Mouse (Mus musculus): ENCODE results near the gene Cdc25b. TPM values are rescaled to one million over a fixed set of nuclear protein-coding genes. Genes with fewer than 3 reads are reported as not detected.

Cdc25b gene
- polyA plus RNA-seq, 2 experiments = 166 to 184 TPM

DNA sequence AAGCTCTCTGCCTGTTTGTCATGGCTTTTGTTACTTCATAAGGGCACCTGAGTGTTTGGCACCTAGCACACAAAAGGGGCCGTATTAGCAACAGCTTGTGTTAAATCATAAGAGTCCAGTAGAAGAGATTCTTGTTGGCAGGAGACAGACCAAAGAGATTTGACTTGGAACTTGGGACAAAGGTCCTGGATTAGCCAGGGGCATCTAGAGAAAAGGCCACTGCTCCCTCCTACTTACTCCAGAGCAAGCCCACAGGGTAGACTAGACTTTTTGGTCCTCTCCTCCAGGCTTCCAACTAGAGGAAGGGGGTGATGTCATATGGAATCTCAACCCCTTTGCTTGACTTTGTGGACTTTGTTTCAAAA lies 10.8 kb upstream of the Cdc25b start:
- Histone ChIP-seq H3K4me2 (ENCODE audit: low read depth) (no peak overlapping the region), H3K36me3 (replicated peaks; ENCODE audit: control insufficient read depth, insufficient read depth, low read depth) (no peaks in the 10 kb centered on the region; the same call in 1 of the 2 replicates), H3K4me3 (ENCODE audit: insufficient read depth in 1 of 2, low read depth in 2 of 2, low read length in 2 of 2) (no peak overlapping the region), H3K27me3 (ENCODE audit: control insufficient read depth, insufficient read depth, low read length) (peaks cover 36% of the 10 kb centered on the region), H3K4me1 (replicated peaks; ENCODE audit: control insufficient read depth in 2 of 2, insufficient read depth in 2 of 2, low read length in 1 of 2) (peaks cover 26 to 27% of the 10 kb centered on the region in 2 experiments), H3K27ac (no peak overlapping the region), H3K9me3 (ENCODE audit: control insufficient read depth, low read length) (no peaks in the 10 kb centered on the region), H3K9ac (replicated peaks) (no peak overlapping the region)
- DNase-seq (ENCODE audit: low read depth in 3 of 3, low spot score in 3 of 3) = no peak
- no peak for ATAC-seq (ENCODE audit: insufficient read depth)
- TF ChIP-seq EP300 (IDR thresholded peaks at IDR 0.05; ENCODE audit: low read depth) (no peak), CTCF (IDR thresholded peaks at IDR 0.05; ENCODE audit: low read depth) (no peak)
- WGBS (ENCODE audit: insufficient replicate concordance) = 93% methylated on average over 1 of the region's 1 CpGs

DNA sequence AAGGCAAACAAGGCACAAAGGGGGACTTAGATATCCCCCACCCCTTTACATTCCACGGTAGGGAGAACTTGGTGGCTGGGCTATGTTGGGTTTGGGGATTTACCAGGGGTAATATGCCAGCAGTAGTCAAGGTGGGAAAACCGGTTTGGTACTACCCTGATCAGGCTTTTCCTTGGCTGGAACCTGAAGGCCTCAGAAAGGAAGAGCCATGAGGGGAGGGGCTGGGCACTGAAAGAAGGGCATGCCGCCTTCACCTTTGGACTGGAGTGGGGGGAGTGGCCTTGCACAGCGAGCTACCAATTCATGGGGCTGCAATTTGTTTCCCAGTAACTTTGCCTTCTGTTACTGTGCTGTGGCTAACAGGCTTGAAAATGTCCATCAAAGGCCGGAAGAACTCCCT lies 10.3 kb upstream of the Cdc25b start:
- H3K4me2 ChIP-seq (ENCODE audit: low read depth) = peak overlapping the region; percentile 13
- no peak overlapping the region for H3K27ac ChIP-seq
- ATAC-seq (ENCODE audit: insufficient read depth) (no peak), DNase-seq (ENCODE audit: low read depth in 3 of 3, low spot score in 3 of 3) (no peak)
- H3K9ac ChIP-seq (replicated peaks) = no peak overlapping the region
- no peak overlapping the region for H3K4me3 ChIP-seq (ENCODE audit: insufficient read depth in 1 of 2, low read depth in 2 of 2, low read length in 2 of 2)
- 68% methylated on average over 5 of the region's 5 CpGs for WGBS (ENCODE audit: insufficient replicate concordance)
- H3K4me1 ChIP-seq (replicated peaks; ENCODE audit: control insufficient read depth in 2 of 2, insufficient read depth in 2 of 2, low read length in 1 of 2) = peaks cover 26 to 30% of the 10 kb centered on the region in 2 experiments
- no peaks in the 10 kb centered on the region for H3K9me3 ChIP-seq (ENCODE audit: control insufficient read depth, low read length)
- no peak for TF ChIP-seq CTCF (IDR thresholded peaks at IDR 0.05; ENCODE audit: low read depth)
- TF ChIP-seq EP300 (IDR thresholded peaks at IDR 0.05; ENCODE audit: low read depth) = no peak
- H3K27me3 ChIP-seq (ENCODE audit: control insufficient read depth, insufficient read depth, low read length) = peaks cover 30% of the 10 kb centered on the region
- no peaks in the 10 kb centered on the region; the same call in 1 of the 2 replicates for H3K36me3 ChIP-seq (replicated peaks; ENCODE audit: control insufficient read depth, insufficient read depth, low read depth)

DNA sequence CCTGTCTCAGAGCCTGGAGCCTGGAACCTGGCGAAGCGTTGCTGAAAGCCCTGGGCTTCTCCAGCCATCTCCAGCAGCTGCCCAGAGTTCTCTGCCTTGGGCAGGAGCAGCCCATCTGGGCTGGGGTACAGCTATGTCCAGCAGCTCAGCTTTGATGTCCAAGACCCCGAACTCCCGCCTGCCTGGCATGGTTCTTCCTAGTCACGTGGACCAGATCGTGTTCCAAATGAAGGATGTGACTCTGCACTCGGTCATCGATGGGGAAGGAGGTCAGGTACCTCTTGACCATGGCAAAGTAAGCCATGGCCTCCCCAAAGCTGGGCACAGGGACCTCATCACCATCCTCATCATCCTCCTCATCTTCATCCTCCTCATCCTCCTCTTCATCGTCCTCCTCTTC lies 8.8 kb upstream of the Cdc25b start:
- H3K4me1 ChIP-seq (replicated peaks; ENCODE audit: control insufficient read depth in 2 of 2, insufficient read depth in 2 of 2, low read length in 1 of 2) = peaks cover 24 to 30% of the 10 kb centered on the region in 2 experiments
- whole genome bisulfite sequencing (ENCODE audit: insufficient replicate concordance) = 82% methylated on average over 9 of the region's 9 CpGs
- H3K9me3 ChIP-seq (ENCODE audit: control insufficient read depth, low read length) = no peaks in the 10 kb centered on the region
- ATAC-seq (ENCODE audit: insufficient read depth) (no peak), DNase-seq (ENCODE audit: low read depth in 3 of 3, low spot score in 3 of 3) (no peak)
- H3K9ac ChIP-seq (replicated peaks) = peak overlapping the region; percentile 12; the same call in 1 of the 2 replicates
- no peaks in the 10 kb centered on the region; the same call in 1 of the 2 replicates for H3K36me3 ChIP-seq (replicated peaks; ENCODE audit: control insufficient read depth, insufficient read depth, low read depth)
- H3K27me3 ChIP-seq (ENCODE audit: control insufficient read depth, insufficient read depth, low read length) = peaks cover 16% of the 10 kb centered on the region
- no peak for TF ChIP-seq CTCF (IDR thresholded peaks at IDR 0.05; ENCODE audit: low read depth)
- TF ChIP-seq EP300 (IDR thresholded peaks at IDR 0.05; ENCODE audit: low read depth) = no peak
- peak overlapping the region; percentile 96 for H3K4me2 ChIP-seq (ENCODE audit: low read depth)
- peak overlapping the region; percentile 80 to 92 for H3K4me3 ChIP-seq (ENCODE audit: insufficient read depth in 1 of 2, low read depth in 2 of 2, low read length in 2 of 2)
- H3K27ac ChIP-seq = no peak overlapping the region

DNA sequence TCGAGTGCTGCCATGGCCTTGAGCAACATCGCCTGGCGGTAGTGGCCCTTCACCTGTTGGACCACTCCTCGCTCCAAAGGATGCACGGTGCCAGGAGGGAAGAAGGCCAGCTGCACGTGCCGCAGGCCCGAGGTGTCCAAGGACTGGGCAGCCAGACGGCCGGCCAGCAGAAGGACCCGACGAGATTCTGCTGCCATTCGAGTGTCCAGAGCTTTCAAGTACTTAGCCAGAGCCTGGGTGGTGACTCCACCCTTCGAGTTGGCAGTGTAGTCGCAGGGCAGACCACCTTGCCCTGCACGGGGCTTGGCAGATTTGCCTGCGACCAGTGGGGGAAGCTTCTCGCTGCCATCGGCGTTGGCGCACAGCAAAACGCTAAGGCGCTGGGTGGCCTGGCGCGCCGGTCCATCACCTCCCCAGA lies 7.9 kb upstream of the Cdc25b start:
- ATAC-seq (ENCODE audit: insufficient read depth) (peak; percentile 0; the same call in 1 of the 2 replicates), DNase-seq (ENCODE audit: low read depth in 3 of 3, low spot score in 3 of 3) (no peak)
- peaks cover 24 to 30% of the 10 kb centered on the region in 2 experiments for H3K4me1 ChIP-seq (replicated peaks; ENCODE audit: control insufficient read depth in 2 of 2, insufficient read depth in 2 of 2, low read length in 1 of 2)
- H3K9ac ChIP-seq (replicated peaks) = peak overlapping the region; percentile 87
- H3K4me3 ChIP-seq (ENCODE audit: insufficient read depth in 1 of 2, low read depth in 2 of 2, low read length in 2 of 2) = peak overlapping the region; percentile 80 to 92
- no peaks in the 10 kb centered on the region for H3K9me3 ChIP-seq (ENCODE audit: control insufficient read depth, low read length)
- no peak for TF ChIP-seq EP300 (IDR thresholded peaks at IDR 0.05; ENCODE audit: low read depth)
- TF ChIP-seq CTCF (IDR thresholded peaks at IDR 0.05; ENCODE audit: low read depth) = no peak
- H3K36me3 ChIP-seq (replicated peaks; ENCODE audit: control insufficient read depth, insufficient read depth, low read depth) = no peaks in the 10 kb centered on the region; the same call in 1 of the 2 replicates
- H3K27me3 ChIP-seq (ENCODE audit: control insufficient read depth, insufficient read depth, low read length) = peaks cover 7% of the 10 kb centered on the region
- peak overlapping the region; percentile 96 for H3K4me2 ChIP-seq (ENCODE audit: low read depth)
- 48% methylated on average over 26 of the region's 26 CpGs for WGBS (ENCODE audit: insufficient replicate concordance)
- H3K27ac ChIP-seq = no peak overlapping the region

GRCm38 (mm10) chr2:131179246-131179886 lies 7.4 kb upstream of the Cdc25b start:
- TF ChIP-seq CTCF (IDR thresholded peaks at IDR 0.05; ENCODE audit: low read depth) (peak; percentile 9; the same call in 1 of the 2 replicates), EP300 (IDR thresholded peaks at IDR 0.05; ENCODE audit: low read depth) (no peak)
- Histone ChIP-seq H3K4me2 (ENCODE audit: low read depth) (peak overlapping the region; percentile 96), H3K36me3 (replicated peaks; ENCODE audit: control insufficient read depth, insufficient read depth, low read depth) (no peaks in the 10 kb centered on the region; the same call in 1 of the 2 replicates), H3K9me3 (ENCODE audit: control insufficient read depth, low read length) (no peaks in the 10 kb centered on the region), H3K27ac (peak overlapping the region; percentile 82), H3K4me1 (replicated peaks; ENCODE audit: control insufficient read depth in 2 of 2, insufficient read depth in 2 of 2, low read length in 1 of 2) (peaks cover 24 to 27% of the 10 kb centered on the region in 2 experiments), H3K9ac (replicated peaks) (peak overlapping the region; percentile 87), H3K4me3 (ENCODE audit: insufficient read depth in 1 of 2, low read depth in 2 of 2, low read length in 2 of 2) (peak overlapping the region; percentile 80 to 92), H3K27me3 (ENCODE audit: control insufficient read depth, insufficient read depth, low read length) (peaks cover 1% of the 10 kb centered on the region)
- peak in 1 of 3 experiments; percentile 37 for DNase-seq (ENCODE audit: low read depth in 3 of 3, low spot score in 3 of 3)
- WGBS (ENCODE audit: insufficient replicate concordance) = under 1% methylated on average over 67 of the region's 67 CpGs
- ATAC-seq (ENCODE audit: insufficient read depth) = peak; percentile 71

All from liver, embryonic 14.5 days (tissue).